Mouse (Mus musculus) heart, adult 11 months (tissue): Measurements from ENCODE around the gene Higd1b.
A peak's percentile ranks its signal among the peaks of the same experiment; 100 is the strongest.

Source experiments
- DNase-seq: peaks from one replicate; pipeline ENCODE4 v3.0.0; 2022

The Higd1b gene

GRCm38 (mm10) chr11:102835549-102835948 is at the start of gene Higd1b:
Gene Higd1b (plus strand): TSS chr11:102835849.
- DNase-seq: no peak

DNA sequence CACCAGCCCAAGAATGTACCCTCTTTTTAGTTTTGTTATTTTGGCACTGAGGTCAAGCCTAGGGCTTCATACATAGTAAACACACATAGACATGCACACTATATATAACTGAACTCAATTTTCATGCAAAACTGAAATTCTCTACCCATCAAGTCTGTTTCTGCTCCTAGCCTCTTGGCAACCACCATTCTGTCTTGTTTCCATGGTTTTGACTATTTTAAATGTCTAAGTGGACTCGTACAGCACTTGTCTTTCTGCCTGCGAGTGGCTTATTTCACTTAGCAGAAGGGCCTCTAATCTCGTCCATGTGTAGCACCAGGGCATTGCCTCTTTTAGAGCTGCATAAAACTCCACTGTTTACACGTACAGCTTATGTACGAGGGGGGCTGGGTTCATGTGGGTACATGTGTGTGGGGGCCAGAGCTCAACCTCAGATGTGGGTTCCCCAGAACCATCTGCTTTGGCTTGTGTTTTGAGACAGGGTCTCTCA is 47.9 kb upstream of the Higd1b start:
- DNase-seq: no peak

DNA sequence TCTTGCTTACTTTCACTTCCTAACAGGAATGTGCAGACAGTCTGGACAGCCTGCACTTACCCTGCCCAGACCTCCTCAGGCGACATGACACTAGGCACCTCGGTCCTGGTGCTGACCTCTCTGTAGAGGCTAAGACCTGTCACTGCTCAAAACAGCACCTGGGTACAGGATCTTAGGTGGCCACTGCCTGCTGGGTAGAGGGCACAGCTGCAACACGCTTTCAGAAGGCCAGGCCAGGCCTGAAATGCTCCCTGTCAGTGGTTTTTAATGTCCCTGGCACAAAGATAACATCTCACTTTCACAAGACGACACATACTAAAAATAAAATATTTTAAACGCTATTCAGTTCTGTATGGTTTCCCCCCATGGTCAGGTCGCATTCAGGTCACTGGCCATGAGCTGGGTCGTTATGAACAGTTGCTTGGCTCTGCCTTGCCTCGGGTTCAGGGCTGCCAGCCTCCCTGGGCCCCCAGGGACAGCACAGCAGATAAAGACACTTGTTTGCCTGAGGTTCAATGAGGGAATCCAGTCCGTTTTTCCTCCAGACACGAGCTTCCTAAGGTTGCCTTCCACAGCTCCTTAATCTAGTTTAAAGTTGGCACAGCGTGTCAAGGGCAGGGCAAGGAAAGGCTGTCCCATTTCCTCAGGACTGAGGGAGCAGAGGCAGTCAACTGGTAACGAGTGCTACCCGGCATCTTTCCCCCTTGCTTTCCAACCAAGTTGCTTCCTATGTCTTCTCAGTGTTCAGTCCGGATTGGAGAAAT is 43.8 kb upstream of the Higd1b start:
- DNase-seq: peak; percentile 88

DNA sequence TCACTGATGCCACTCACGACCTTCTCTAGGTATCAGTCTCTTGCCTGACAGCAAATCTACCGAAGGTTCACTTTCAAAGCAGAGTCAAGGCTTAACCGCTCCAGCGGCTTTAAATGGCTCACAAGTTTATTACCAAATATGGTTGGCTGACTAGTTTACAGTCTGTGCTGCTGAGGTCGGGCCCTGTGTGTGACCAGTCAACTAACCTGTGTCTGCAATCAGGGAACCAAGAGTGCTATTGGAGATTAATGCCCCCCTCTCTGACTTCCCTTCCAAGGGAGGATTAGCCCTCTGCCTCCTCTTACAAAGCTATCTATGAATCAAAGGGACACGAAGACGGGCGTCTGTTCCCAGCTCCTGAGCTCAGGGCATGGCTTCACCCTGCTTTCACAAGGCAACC is 41.5 kb upstream of the Higd1b start:
- DNase-seq: peak; percentile 58

- peak; percentile 87 for DNase-seq
Observed at GRCm38 (mm10) chr11:102803453-102803852, 32.2 kb upstream of the Higd1b start.

DNA sequence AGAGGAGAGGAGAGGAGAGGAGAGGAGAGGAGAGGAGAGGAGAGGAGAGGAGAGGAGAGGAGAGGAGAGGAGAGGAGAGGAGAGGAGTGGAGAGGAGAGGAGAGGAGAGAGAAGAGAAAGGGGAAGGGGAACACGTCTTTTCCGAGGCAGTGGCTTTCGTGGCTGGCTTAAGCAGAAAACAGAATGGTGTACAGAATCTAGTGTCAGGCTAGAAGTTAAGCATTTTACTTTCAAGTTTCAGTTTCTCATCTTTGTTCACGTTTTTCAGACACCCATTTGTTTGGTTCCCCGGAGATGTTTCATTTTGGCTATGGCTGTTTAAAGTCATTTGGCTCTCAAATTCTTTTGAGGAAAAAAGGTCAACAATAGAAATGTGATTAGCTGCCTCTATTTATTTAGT is 27.4 kb upstream of the Higd1b start:
- no peak for DNase-seq

GRCm38 (mm10) chr11:102810721-102811485 is 24.7 kb upstream of the Higd1b start:
- no peak for DNase-seq

DNA sequence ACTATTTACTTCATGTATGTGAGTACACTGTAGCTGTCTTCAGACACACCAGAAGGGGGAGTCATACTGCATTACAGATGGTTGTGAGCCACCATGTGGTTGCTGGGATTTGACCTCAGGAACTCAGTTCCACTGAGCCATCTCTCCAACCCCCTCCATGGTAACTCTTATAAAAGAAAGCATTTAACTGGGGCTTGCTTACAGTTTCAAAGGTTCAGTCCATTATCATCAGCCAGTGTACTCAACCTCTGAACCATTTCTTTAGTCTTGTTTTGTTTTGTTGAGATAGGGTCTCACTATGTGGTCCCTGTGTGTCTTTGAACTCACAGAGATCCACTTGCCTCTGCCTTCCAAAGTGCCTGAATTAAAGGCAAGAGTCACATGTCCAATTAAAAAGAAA is 20.8 kb upstream of the Higd1b start:
- DNase-seq: no peak

GRCm38 (mm10) chr11:102818121-102819020 is 17.3 kb upstream of the Higd1b start:
- peak; percentile 94 for DNase-seq

GRCm38 (mm10) chr11:102819021-102819782 is 16.4 kb upstream of the Higd1b start, which contains the start of gene Gjc1:
Gene Gjc1 (minus strand): TSS chr11:102819700.
- peak; percentile 98 for DNase-seq

DNA sequence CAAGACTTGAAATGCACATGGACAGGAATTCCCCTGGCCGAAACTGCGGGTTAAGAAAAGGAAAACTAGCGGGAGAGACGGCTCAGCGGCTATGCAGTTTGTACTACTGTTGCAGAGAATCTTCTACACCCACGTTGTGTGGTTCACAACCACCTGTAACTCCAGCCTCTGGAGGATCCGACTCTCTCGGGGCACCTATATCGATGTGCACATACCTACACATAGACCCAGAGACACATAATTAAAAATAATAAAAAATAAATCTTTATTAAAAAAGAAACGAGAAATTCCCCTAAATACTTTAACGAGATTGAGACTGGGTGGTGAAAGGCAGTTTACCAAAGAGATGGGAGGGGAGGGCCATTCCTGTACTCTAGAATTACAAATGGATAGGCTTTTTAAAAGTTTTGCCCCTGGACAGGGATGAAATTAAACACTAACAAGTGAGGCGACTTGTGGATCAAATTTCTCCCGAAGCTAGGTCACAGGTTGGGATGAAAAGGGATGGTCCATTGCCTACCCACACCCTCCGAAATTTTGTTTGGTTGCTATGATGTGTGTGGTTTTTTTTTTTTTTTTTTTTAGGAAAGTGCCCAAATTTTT is 15.8 kb upstream of the Higd1b start:
- no peak for DNase-seq

GRCm38 (mm10) chr11:102820432-102820831 is 15.2 kb upstream of the Higd1b start:
- no peak for DNase-seq

- no peak for DNase-seq
Observed at GRCm38 (mm10) chr11:102821231-102821630, 14.4 kb upstream of the Higd1b start.

DNA sequence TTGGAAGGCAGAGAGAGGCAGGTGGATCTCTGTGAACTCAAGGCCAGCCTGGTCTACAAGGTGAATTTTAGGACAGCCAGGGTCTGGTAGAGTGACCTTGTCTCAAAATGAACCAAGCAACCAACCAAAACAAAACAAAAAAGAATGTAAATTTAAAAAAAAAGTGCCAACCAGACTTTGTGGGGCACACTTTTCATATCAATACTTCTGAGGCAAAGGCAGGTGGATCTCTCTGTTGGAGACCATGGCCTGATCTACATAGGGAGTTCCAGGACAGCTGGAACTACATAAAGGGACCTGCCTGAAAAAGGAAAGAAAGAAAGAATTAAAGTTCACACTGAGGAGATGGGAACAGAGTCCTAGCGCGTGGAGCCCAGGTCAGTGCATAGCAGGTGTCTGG is 9.2 kb upstream of the Higd1b start:
- peak; percentile 71 for DNase-seq

DNA sequence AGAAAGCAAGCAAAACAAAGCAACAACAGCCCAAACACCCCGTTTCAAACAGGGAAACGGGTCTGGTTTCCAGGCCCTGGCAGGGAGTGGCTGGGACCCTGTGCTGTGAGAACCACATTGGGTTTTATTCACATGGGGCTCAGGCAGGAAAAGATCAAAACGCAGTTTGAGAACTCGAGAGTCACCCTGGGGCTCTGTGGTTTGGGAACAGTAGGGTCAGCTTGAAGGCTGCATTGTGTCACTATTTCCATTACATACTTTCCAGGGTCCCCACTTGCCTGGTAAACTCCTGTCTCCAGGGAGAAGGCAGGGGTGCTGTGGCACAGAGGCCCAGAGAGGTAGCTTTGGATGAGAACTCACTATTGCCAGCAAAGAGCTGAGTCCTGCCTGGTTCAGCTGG is 8.6 kb upstream of the Higd1b start:
- DNase-seq: peak; percentile 90

DNA sequence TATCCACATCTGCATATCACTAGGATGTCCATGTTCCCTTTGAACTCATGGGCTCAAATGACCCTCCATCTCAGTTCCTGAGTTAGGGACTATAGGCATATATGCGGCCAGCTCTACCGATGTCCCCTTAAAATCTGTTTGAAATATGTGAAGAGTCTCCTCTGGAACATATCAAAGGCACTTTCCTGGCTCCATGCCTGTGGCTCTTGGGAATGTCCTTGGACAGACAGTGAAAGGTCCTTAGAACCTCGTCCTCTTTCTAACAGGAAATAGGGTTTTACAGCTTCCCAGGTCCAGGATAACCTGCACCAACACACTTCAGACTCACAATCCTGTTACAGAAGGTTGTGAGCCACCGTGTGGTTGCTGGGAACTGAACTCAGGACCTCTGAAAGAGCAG is 5.4 kb upstream of the Higd1b start:
- no peak for DNase-seq

DNA sequence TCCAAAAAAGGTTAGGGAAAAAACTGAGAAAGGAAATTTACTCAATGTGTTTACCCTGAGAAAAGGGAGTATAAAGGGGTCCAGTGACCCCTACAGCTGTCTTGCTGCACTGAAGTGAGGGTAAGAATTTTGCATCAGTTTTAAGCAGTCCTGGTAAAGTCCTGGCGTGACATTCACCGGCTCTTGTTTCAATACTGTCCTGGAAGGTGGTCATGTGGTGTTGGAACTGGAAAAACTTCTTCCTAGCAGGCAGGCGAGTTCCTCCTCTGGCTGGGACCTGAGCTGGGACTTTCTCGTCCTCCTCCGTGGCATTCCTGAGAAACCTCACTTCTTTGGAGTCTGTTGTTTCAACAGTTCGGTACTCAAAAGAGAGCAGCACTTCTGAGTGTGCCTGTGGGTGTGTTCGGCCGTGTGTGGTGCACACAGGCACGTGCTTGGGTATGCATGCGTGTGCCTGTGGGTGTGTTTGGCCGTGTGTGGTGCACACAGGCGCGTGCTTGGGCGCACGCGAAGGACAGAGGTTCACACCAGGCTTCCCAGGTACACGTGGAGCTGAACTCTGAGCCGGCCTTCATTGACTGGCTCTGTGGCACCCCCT is 2.9 kb upstream of the Higd1b start:
- DNase-seq: peak; percentile 81

- DNase-seq: peak; percentile 98
Observed at GRCm38 (mm10) chr11:102834219-102834618, 1.4 kb upstream of the Higd1b start.

DNA sequence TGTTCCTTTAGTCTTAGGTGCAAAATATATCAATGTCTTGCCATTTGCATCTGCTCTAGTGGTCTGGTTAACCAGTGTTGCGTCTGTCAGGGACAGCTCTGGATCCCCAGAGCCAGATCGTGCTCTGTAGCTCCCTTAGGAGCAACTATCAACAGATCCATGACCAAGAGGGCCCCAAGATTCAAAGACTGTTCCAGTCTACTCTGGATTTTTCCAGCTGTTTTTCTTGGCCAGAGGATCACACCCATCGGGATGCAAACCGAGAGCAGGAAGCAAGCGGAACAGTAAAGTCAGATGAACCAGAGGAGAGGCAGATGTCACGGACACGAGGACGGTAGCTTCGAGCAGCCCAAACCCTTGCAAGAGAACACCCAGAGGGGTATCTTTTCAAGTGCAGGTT is 497 bp downstream of the Higd1b start:
- peak; percentile 97 for DNase-seq

- DNase-seq: no peak
Observed at GRCm38 (mm10) chr11:102837385-102837784, 1.7 kb downstream of the Higd1b start.

DNA sequence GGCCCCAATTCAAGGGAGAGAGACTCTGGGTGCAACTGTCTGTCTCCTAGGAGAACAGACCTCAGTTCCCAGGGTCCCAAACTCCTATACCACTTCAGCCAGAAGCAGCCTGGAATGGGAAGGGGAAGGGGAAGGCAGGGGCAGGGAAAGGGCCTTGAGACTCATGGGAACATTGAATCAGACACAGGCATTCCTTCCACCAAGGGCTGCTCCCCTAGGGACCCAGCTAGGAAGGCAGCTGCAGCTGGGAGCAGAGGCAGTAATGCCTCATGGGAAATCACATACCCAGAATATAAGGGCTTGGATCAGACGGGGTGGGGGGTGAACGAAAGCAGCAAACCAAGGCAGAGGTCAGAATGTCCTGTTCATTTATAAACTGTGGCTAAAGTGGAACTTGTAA is 2.5 kb downstream of the Higd1b start:
- peak; percentile 98 for DNase-seq
